Mouse (Mus musculus) gonadal fat pad, adult 2 months (tissue): ENCODE measurements around the gene Zfp940. TPM values are rescaled to one million over a fixed set of nuclear protein-coding genes. Genes with fewer than 3 reads are reported as not detected.
"Not testable (repeated sequence)": the region's sequence is repeated elsewhere in the genome, so short reads cannot be mapped to it uniquely, and the experiment has no call there.

ENCODE experiments used
- DNase-seq: peaks from one replicate; pipeline ENCODE4 v3.0.0-alpha.2; 2012; ENCODE audit warnings: low read depth
- polyA plus RNA-seq: library from polyadenylated mRNA; depleted of rRNA; stranded (reverse); fragments of >200 nt; gene quantifications from 2 replicates; pipeline ENCODE4 v1.2.3, GENCODE M21; 2012; rRNA removed

Gene Zfp940
- 0.20 and 0.37 TPM in 2 replicates for polyA plus RNA-seq

DNA sequence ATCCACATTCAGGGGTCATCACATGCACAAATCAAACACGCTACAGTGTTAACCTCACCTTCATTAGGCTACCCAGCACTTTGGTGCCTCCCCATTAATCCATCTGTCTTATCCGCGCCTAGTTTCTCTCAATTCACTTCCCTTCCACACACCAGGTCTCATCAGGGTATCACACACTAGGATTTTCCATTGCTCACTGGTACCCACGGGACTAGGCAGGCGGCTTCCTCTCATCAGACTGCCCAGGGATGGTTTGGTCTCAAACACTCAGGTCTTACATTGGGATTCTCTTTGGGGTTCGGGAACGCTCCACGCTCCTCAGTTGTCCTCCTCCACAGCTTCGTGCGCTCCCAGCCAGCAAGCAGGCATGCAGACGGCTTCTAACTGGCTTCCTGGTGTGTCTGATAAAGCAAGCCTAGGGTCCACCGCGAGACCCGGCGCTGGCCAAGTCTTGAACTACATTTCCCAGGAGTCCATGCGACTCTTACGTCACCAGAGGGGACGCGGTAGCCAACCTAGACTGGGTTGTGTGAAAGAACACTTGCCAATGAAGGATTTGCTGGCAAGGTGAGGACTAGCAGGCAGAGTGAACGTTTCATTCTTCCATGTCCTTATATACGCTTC lies at the start of gene Zfp940:
Gene Zfp940 (minus strand): TSS at position 451 of the 624 bp plus-strand sequence.
- DNase-seq = peak; percentile 34

DNA sequence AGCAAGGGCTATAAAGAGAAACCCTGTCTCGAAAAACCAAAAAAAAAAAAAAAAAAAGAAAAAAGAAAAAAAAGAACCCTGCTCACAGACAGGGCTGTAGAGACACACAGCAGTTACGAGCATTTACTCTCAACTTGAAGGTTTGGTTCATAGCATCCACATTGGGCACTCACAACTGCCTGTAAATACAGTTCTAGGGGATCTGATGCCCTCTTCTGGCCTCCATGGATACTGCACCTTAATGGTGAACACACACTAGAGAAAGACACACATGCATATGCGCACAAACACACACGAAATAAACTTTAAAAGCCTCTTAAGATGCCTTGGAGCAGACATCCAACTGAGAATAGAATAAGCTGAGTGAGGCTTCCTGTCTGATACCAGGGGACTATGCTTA lies 44.9 kb upstream of the Zfp940 start:
- DNase-seq = no peak

DNA sequence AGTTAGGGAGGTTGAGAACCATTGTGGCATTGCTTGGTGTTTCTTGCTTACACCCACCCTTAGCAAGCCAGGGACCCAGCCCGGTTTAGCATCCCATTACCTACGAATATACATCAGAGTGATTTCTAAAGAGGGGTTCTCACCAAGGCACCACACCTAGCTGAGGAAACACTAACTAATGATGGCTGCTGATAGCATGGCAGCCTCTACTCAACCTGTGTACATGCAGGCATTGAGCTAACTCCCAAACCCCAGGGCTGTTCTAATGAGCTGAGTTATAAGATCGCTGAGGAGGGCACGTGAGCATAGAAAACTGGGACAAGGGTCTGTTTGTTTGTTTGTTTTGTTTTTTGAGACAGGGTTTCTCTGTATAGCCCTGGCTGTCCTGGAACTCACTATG lies 39.3 kb upstream of the Zfp940 start:
- DNase-seq = no peak

DNA sequence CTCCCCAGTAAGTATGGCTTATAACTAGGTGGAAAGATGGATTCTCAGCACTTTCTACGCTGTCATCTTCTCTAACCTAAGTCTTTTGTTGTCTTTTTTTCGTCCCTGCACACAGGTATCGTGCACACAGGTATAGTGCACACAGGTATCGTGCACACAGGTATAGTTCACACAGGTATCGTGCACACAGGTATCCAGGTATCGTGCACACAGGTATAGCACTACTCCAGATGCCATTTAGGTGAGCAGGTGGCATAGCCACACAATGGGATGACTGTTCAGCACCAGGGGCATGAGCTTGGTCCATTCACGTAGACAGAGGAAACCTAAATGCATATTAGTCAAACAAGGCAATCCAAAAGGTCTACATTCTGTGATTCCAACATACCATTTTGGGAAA lies 37.0 kb upstream of the Zfp940 start:
- no peak for DNase-seq

DNA sequence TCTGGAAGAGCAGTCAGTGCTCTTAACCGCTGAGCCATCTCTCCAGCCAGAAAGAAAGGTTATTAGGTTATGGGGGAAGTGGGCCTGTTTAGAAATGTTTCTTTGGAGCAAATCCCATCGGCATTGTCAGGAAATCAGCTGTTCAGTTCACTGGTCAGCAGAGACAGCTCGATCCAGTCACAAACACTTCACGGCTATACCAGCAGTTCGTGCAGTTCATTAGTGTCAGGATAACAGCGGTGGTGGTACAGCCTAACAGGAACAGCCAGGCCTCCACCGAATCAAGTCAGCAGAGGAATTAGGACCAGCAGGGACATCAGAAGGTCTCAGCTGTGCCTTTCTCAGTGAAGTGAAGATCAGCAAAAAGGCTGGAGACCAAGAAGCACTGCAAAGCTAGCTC lies 27.4 kb upstream of the Zfp940 start:
- DNase-seq = no peak

DNA sequence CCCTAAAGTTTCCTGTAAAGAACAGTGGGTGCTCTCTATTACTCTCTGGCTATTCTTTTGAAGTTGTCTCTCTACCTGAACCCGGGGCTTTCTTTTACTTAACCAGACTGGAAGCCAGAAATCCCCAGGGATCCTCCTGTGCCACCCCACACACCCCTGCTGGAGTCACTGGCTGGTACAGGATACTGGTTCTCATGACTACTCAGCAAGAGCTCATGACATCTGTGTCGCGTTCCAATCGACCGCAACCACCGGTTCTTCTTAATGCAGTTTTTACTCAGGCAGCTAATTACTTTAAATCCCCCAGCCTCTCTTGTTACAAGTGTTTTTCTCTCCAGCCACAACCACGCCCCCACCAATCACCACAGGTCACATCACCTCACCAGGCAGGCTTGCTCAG lies 26.6 kb upstream of the Zfp940 start:
- DNase-seq = no peak

DNA sequence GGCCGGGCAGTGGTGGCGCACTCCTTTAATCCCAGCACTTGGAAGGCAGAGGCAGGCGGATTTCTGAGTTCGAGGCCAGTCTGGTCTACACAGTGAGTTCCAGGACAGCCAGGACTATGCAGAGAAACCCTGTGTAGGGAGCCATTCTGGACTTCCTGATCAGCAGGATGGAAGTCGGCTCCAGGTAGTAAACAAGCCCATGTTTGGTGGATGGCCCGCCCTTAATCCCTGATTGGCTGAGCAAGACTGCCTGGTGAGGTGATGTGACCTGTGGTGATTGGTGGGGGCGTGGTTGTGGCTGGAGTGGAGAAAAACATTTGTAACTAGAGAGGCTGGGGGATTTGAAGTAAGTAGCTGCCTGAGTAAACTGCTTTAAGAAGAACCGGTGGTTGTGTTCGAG lies 24.1 kb upstream of the Zfp940 start:
- not testable (repeated sequence) for DNase-seq

DNA sequence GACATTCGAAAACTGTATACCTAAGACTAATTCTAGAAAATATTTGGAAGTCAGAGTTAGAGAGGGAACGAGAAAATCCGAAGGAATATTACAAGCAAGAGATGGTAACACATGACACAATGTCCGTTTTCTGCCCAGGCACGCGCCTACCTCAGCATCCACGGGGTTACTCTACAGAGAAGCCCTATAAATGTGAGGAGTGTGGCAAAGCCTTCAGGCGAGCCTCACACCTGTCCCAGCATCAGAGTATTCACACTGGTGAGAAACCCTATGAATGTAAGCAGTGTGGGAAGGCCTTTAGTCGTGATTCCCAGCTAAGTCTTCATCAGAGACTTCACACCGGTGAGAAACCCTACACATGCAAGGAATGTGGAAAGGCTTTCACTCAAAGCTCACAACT lies 20.8 kb upstream of the Zfp940 start:
- no peak for DNase-seq

DNA sequence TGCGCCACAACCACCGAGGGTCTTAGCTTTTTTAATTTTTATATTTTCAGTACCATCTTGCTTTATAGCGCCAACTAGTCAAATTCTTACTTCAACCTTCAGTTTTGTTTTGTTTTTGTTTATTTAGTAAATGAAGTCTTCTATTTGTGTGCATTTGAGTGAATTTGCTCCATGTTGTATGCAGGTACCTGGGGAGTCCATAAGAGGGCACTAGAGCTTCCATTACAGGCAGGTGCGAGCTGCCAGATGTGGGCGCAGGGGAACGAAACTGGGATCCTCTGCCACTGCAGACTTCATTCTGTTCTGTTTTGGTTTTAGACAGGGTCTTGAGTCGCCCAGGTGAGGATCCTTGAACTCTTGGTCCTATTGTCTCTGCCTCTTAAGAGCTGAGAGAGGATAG lies 8.2 kb upstream of the Zfp940 start:
- DNase-seq = no peak

DNA sequence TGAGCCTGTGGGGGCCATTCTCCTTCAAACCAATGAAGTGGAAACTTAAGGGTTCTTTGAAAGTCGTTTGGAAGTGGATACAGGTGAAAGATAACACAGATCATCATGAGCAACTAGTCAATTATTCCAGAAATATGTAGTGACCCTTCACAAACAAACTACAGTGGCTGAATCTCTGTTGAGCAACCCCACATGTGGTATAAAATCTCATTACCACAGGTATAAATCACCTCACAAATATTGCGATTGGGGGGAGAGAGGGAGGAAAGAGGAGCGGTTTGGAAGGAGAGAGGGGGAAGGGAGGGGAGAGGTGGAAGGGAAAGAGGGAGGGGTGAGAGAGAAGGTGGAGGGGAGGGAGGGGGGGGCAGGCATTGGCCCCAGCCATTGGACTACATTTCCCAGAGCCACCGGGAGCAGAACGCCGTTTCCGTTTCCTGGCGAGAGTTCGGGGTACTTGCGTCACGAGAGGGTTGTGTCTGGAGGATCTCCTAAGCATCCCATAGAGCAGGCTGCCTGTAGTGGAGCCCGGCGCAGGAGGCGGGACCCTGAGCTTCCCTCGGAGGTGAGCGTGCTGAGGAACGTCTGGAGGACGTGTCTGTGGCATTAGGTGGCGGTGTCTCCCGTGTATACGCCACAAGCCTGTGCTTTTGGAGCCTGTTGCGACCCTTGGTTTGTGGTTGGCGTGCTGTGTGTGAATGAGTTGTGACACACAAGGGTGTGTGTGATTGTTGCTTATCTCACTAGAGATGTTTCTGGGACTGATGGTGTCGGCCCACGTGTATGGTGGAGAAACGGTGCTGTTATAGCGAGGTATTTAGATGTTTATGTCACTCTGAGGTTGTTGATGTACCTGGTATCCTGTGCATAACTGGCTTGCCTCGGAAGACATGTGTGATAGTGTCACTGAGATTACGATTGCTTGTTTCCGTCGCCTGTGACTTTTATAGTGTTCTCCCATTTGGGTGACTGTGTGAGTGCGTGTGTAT lies 6.4 kb upstream of the Zfp940 start, which contains the start of gene Zfp420:
Gene Zfp420 (plus strand): TSS at position 448 of the 986 bp plus-strand sequence.
- peak; percentile 37 for DNase-seq

DNA sequence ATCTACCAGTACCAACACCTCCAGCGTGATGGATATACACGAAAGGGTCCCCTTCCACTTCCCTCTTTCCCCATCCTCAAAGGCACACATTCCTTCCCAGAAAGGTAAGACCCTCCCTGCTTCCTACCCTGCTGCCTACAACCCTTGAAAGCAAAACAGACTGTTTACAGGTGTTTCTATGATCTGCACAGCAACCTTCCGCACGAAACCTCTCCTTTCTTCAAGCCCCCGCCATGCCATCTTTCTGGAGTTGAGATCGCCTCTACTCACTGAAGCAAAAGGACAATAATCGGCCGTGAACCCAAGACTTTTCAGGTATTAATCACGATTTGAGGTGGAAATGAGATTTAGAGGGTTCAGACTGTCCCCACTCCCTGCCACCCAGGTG lies 644 bp downstream of the Zfp940 start:
- no peak for DNase-seq

DNA sequence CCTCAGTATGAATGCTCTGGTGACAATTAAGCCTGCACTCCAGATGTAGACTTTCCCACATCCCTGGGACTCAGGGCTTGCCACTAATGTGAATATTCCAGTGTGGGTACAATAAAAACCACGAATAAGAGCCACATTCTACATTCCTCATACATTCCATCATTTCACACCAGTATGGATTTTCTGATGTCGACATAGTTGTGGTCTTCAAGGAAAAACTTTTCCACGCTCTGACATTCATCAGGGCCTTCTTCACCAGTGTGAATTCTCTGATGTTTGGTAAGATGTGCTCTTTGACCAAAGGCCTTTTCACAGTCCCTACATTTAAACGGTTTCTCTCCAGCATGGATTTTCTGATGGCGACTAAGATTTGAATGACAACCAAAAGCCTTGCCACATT lies 8.9 kb downstream of the Zfp940 start:
- DNase-seq = no peak

DNA sequence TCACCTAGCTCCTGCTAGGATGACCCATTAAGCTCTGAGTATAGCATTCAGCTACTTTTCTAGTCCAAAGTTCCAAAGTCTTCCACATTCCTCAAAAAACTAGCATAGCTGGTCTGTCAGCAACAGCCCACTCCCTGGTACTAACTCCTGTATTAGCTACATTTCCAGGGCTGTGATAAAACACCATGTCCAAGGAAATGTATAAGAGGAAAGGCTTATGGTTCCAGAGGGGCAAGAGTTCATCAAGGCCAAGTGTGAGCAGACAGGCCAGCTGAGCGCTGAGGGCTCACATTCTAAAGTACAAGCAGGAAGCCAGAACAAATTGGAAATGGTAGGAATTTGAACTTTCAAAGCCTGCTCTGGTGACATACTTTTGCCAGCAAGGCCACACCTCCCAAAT lies 11.4 kb downstream of the Zfp940 start:
- no peak for DNase-seq

DNA sequence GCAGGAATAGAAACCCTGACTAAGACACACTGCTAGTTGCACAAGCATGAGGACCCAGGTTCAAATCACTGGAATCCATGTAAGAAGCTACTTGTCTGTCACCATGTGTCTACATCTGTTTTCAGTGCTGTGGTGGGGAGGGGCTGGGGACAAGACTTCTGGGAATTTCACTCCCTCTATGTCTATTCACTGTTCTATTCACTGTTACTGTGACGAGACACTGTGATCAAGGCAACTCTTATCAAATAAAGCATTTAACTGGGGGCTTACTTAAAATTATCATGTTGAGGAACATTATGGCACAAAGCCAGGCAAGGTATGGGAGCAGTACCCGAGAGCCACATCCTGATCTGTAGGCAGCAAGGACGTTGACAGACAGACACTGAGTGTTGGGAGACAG lies 14.2 kb downstream of the Zfp940 start:
- no peak for DNase-seq

DNA sequence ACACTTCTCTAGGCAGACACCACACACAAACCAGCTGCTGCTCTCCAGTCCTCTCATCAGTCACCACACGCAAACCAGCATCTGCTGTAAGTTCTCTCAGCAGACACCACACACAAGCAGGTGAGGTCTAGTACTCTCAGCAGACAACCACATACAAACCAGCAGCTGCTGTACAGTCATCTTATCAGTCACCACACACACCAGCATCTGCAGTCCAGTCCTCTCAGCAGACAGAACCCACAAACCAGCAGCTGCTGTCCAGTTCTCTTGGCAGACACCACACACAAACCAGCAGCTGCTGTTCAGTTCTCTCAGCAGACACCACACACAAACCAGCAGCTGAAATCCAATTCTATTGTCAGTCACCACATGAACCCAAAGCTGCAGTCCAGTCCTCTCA lies 16.7 kb downstream of the Zfp940 start:
- DNase-seq = no peak

DNA sequence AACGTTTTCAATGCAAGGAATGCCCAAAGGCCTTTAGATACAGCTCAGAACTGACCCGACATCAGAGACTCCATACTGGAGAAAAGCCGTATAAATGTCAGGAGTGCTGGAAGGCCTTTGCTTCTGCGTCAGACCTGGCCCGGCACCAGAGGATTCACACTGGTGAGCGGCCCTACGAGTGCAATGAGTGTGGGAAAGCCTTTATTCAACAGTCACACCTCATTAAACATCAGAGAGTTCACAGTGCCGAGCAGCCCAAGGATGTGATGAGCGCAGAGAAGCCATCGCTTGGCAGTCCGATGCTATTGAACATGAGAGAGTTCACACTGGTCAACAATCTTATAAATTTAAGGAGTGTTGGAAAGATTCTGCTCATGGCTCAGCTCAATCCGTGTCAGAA lies 23.7 kb downstream of the Zfp940 start:
- no peak for DNase-seq

DNA sequence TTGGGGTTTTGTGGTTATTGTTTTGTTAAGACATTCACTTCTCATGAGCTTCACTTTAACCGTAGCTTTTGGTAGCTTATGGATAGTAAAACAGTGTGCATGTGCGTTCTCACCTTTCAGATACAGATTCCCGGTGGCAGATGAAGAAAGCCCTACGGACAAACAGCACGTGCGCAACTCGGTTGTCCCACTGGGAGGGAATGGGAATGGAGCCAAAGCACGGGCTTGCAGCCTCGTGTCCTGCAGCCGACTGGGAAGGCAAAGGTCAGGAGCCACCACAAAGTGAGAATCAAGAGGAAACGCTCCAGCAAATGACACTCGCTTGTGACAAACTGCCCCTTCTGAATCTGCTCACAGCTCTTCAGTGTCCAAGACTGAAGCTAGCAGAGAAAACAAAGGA lies 25.5 kb downstream of the Zfp940 start:
- no peak for DNase-seq

DNA sequence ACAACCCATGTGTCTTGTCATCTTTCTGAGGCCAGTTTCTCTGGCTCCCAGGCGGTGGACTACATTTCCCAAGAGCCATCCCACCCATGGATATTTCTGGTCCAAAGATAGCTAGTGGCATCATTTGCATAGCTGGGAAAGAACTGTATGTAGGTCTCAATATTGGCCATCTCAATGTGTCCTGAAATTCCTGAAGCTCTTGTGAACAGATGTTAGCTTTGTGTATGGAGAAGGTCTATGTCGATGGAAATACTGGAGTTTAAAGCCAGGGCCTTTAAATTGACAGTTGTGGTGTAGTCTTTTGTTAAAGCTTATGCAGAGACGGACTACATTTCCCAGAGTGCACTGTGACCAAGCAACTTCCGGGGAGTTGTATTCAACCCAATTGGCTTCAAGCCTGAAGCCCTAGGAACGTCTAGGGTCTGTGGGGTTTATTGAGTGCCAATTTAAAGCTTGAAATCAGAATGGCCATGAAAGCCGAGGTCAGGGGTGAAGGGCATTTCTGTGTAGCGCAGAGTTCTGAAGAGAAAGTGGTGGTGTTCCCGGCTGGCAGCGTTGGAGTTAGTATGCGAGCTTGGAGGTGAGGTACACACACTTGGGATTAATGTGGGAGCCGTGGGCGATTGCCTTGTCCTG lies 34.7 kb downstream of the Zfp940 start:
- DNase-seq = peak; percentile 68

DNA sequence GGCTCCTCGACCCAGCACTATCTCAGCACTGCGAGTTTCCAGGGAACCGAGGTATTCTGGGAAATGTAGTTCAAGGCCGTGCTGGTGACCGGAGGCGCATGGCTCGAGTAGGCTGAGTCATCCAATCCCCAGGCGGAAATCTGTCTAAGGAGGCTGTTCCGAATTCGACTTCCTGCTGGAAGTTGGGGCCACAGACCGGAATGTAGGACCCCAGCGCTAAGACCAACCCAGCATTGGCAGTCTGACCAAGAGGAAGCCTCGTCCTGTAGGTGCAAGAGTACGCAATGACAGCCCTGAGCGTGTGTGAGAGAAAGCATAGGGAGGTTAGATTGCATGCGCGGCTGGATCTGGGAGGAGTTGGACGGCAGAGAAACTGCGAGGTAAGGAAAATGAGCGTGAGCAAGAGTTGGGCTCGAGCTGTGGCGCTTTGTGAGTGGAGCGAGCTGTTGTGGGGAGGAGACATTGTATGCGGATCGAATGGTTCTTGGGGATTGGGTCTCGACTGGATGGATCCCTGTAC lies 37.5 kb downstream of the Zfp940 start, which contains the start of gene Zfp790:
Gene Zfp790 (plus strand): TSS at position 205 of the 520 bp plus-strand sequence.
- peak; percentile 77 for DNase-seq

DNA sequence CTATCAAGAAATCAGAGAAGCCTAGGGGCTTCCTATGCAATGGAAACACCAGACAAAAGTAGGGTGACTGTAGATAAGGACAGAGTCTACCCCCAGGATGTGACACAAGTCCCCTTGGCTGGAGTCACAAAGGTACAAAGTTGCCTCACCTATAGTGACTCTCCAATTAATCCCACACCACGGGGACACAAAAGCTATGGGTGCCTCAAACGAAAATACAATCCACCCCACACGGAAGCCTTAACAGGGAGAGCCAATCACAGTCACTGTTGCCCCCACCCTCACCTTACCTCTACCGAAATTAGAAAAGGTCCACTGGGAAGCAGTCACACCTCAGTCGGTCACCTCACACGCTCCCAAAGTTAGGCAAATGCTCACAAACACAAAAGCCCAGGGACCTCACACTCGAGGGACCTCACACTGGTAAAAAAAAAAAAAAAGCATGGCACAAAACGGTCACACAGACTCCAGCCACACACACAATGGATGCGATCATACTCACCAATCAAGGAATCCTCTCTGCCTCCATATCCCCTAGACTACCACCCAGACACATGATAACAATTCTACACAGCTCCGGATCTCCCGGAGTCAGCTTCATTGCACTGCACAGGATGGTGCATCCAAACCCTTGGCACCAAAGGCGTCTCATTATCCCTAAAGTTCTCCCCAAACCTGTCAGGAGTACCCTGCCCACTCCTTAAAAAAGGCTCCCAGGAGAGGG lies 38.2 kb downstream of the Zfp940 start:
- no peak for DNase-seq

DNA sequence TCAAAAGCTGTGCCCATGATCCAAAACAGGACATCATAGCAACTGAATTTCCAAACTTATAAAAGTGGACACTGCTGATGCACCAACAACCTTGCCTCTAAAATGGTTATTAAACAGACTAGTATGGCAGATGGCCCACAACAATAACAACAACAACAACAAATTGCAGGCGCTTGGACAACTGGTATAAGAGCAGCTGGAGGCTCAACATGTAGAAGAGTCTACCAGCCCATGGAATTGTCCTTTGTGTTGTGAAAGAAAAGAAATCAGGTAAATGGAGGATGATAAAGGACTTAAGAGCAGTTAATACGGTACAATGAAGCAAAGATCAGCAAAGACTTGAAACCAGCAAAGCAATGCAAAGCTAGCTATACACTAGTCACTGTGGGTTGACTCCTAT lies 39.1 kb downstream of the Zfp940 start:
- no peak for DNase-seq

DNA sequence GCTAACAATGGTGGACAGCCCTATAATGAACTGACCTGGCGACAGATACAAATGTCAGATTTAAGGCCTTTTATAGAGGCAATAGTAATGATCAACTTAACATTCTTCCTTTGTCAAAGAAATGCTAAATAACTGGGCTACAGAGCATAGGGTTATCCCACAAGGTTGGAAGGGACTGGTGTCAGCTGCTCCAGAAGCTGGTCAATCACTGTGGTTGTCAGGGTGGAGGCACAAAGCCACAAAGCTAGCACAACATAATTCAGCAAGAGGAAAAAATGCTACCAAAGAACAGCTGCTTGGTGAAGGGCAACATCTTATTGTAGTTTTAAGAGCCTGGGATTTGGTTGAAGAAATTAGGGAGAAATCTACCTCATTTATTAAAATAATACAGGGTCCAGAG lies 41.2 kb downstream of the Zfp940 start:
- DNase-seq = no peak
